Mouse (Mus musculus) MEL (cell line): ENCODE data around the gene Inpp5e. TPM values are rescaled to one million over a fixed set of nuclear protein-coding genes. Genes with fewer than 3 reads are reported as not detected.

Experiments used
- DNase-seq: peaks from one replicate; pipeline ENCODE4 v3.0.0; 2011; ENCODE audit warnings: low read depth, low spot score
- H3K27ac ChIP-seq: 2 replicates; pipeline ENCODE4 v1.5.1; 2012; ENCODE audit warnings: low read depth, mild to moderate bottlenecking, control low read depth, low read length, moderate library complexity; ENCODE audit not compliant: control insufficient read depth
- H3K27me3 ChIP-seq, 2 experiments: fragments of 150-350 bp in 1 of 2; sonication (generic) in 1 of 2; 2 replicates each; pipeline ENCODE4 v1.6.1; 2012; ENCODE audit warnings: low read length in 2 of 2, mild to moderate bottlenecking in 2 of 2, improper control_type of control experiment in 1 of 2, moderate library complexity in 1 of 2; ENCODE audit not compliant: insufficient read depth in 2 of 2, control insufficient read depth in 1 of 2
- H3K36me3 ChIP-seq, 2 experiments: 2 replicates each; pipeline ENCODE4 v1.6.1; 2012 to 2014; ENCODE audit warnings: low read length in 2 of 2, improper control_type of control experiment in 1 of 2, inconsistent platforms in 1 of 2, mild to moderate bottlenecking in 1 of 2; ENCODE audit not compliant: insufficient read depth in 2 of 2, control insufficient read depth in 1 of 2
- H3K4me1 ChIP-seq, 2 experiments: fragments of 150-350 bp in 1 of 2; sonication (generic) in 1 of 2; 2 replicates each; pipeline ENCODE4 v1.6.1; 2012; ENCODE audit warnings: low read length in 2 of 2, improper control_type of control experiment in 1 of 2, mild to moderate bottlenecking in 1 of 2; ENCODE audit not compliant: insufficient read depth in 2 of 2, control insufficient read depth in 1 of 2
- H3K4me3 ChIP-seq, 2 experiments: fragments of 150-350 bp in 1 of 2; sonication (generic) in 1 of 2; 2 replicates each; pipeline ENCODE4 v1.5.1; 2012; ENCODE audit warnings: low read depth in 2 of 2, low read length in 2 of 2, mild to moderate bottlenecking in 2 of 2, moderate library complexity in 2 of 2, control low read depth in 1 of 2, improper control_type of control experiment in 1 of 2; ENCODE audit not compliant: control insufficient read depth in 1 of 2, insufficient read depth in 1 of 2
- H3K79me2 ChIP-seq: 2 replicates; pipeline ENCODE4 v1.6.1; 2012; ENCODE audit warnings: mild to moderate bottlenecking, low read length, moderate library complexity; ENCODE audit not compliant: control insufficient read depth, poor library complexity, insufficient read depth
- H3K9ac ChIP-seq: 2 replicates; pipeline ENCODE4 v1.6.1; 2012; ENCODE audit warnings: low read depth, mild to moderate bottlenecking, control low read depth, low read length, moderate library complexity; ENCODE audit not compliant: control insufficient read depth, poor library complexity, severe bottlenecking
- H3K9me3 ChIP-seq: fragments of 150-350 bp; sonication (generic); replicated peaks from 2 replicates; pipeline ENCODE4 v1.6.1; 2012; ENCODE audit warnings: mild to moderate bottlenecking, low read length, improper control_type of control experiment, moderate library complexity; ENCODE audit not compliant: insufficient read depth
- CTCF ChIP-seq, 3 experiments: IDR thresholded peaks in 2 of 3; conservative IDR thresholded peaks in 1 of 3; 2 replicates each; pipeline ENCODE4 v1.5.1; 2011 to 2012; ENCODE audit warnings: low read length in 3 of 3, low read depth in 2 of 3, mild to moderate bottlenecking in 2 of 3, improper control_type of control experiment in 1 of 3, inconsistent platforms in 1 of 3, mixed read lengths in 1 of 3, moderate library complexity in 1 of 3; ENCODE audit not compliant: control insufficient read depth in 1 of 3, insufficient read depth in 1 of 3, poor library complexity in 1 of 3, severe bottlenecking in 1 of 3
- ELF1 ChIP-seq: IDR thresholded peaks from 2 replicates; pipeline ENCODE4 v1.6.1; 2014; ENCODE audit warnings: low read depth, mild to moderate bottlenecking, inconsistent platforms, low read length, improper control_type of control experiment, moderate library complexity
- ETS1 ChIP-seq: IDR thresholded peaks from 2 replicates; pipeline ENCODE4 v1.6.1; 2012; ENCODE audit warnings: low read depth, mild to moderate bottlenecking, inconsistent platforms, low read length, improper control_type of control experiment, moderate library complexity
- GABPA ChIP-seq: IDR thresholded peaks from 2 replicates; pipeline ENCODE4 v1.6.1; 2012; ENCODE audit warnings: low read depth, mild to moderate bottlenecking, inconsistent platforms, low read length, improper control_type of control experiment, moderate library complexity
- JUND ChIP-seq: IDR thresholded peaks from 2 replicates; pipeline ENCODE4 v1.6.1; 2011; ENCODE audit warnings: low read depth, mild to moderate bottlenecking, improper control_type of control experiment, low read length
- KAT2A ChIP-seq: conservative IDR thresholded peaks from 2 replicates; pipeline ENCODE4 v1.6.1; 2012; ENCODE audit warnings: low read depth, low read length, improper control_type of control experiment, inconsistent platforms
- MAX ChIP-seq: IDR thresholded peaks from 2 replicates; pipeline ENCODE4 v1.6.1; 2011; ENCODE audit warnings: low read length, improper control_type of control experiment
- MAZ ChIP-seq: IDR thresholded peaks from 2 replicates; pipeline ENCODE4 v1.6.1; 2012; ENCODE audit warnings: low read depth, mild to moderate bottlenecking, inconsistent platforms, low read length, improper control_type of control experiment
- MEF2A ChIP-seq: IDR thresholded peaks from 2 replicates; pipeline ENCODE4 v1.6.1; 2014; ENCODE audit warnings: low read depth, mild to moderate bottlenecking, inconsistent platforms, low read length, improper control_type of control experiment; ENCODE audit not compliant: poor library complexity, insufficient replicate concordance, severe bottlenecking; ENCODE audit errors: extremely low read depth
- MXI1 ChIP-seq: IDR thresholded peaks from 2 replicates; pipeline ENCODE4 v1.6.1; 2011; ENCODE audit warnings: mild to moderate bottlenecking, low read depth, low read length, improper control_type of control experiment
- RAD21 ChIP-seq: IDR thresholded peaks from 2 replicates; pipeline ENCODE4 v1.6.1; 2011; ENCODE audit warnings: mild to moderate bottlenecking, low read depth, low read length, improper control_type of control experiment
- SIN3A ChIP-seq: IDR thresholded peaks from 2 replicates; pipeline ENCODE4 v1.6.1; 2012; ENCODE audit warnings: low read length, improper control_type of control experiment, inconsistent platforms
- SMC3 ChIP-seq: IDR thresholded peaks from 2 replicates; pipeline ENCODE4 v1.6.1; 2011; ENCODE audit warnings: low read depth, low read length, improper control_type of control experiment
- TAL1 ChIP-seq: IDR thresholded peaks from 2 replicates; pipeline ENCODE4 v1.6.1; 2012; ENCODE audit warnings: mild to moderate bottlenecking, inconsistent platforms, low read length, moderate library complexity, mixed read lengths
- UBTF ChIP-seq: IDR thresholded peaks from 2 replicates; pipeline ENCODE4 v1.6.1; 2012; ENCODE audit warnings: low read depth, mild to moderate bottlenecking, inconsistent platforms, low read length, improper control_type of control experiment, moderate library complexity, borderline replicate concordance; ENCODE audit not compliant: insufficient read depth
- USF1 ChIP-seq: IDR thresholded peaks from 2 replicates; pipeline ENCODE4 v1.6.1; 2014; ENCODE audit warnings: low read depth, mild to moderate bottlenecking, inconsistent platforms, low read length, improper control_type of control experiment, moderate library complexity
- ZC3H11A ChIP-seq: IDR thresholded peaks from 2 replicates; pipeline ENCODE4 v1.6.1; 2012; ENCODE audit warnings: low read depth, mild to moderate bottlenecking, inconsistent platforms, low read length, improper control_type of control experiment
- ZKSCAN1 ChIP-seq: IDR thresholded peaks from 2 replicates; pipeline ENCODE4 v1.6.1; 2012; ENCODE audit warnings: low read depth, mild to moderate bottlenecking, inconsistent platforms, low read length, improper control_type of control experiment, moderate library complexity
- ZMIZ1 ChIP-seq: IDR thresholded peaks from 2 replicates; pipeline ENCODE4 v1.6.1; 2012; ENCODE audit warnings: low read depth, mild to moderate bottlenecking, inconsistent platforms, low read length, improper control_type of control experiment, moderate library complexity
- ZNF384 ChIP-seq: IDR thresholded peaks from 2 replicates; pipeline ENCODE4 v1.6.1; 2012; ENCODE audit warnings: low read depth, mild to moderate bottlenecking, inconsistent platforms, low read length, improper control_type of control experiment
- polyA plus RNA-seq, 2 experiments: library from polyadenylated mRNA; stranded (reverse) in 1 of 2; unstranded in 1 of 2; fragments of >175 nt in 1 of 2; fragments of >200 nt in 1 of 2; gene quantifications; 2 replicates each; pipeline versions ENCODE4 v1.2.1 to v1.2.4; 2012; ENCODE audit warnings: low replicate concordance in 2 of 2, low read depth in 1 of 2; ENCODE audit not compliant: insufficient read length in 2 of 2, insufficient read depth in 1 of 2, missing spikeins in 1 of 2
- total RNA-seq: library from RNA; depleted of rRNA; stranded (reverse); fragments of 300-350 nt; gene quantifications from 2 replicates; pipeline ENCODE4 v1.2.3, GENCODE M21; 2012

Gene Inpp5e
- total and polyA plus RNA-seq, 3 experiments, result 11.2 to 17.5 TPM; not detected in 1

GRCm38 (mm10) chr2:26380131-26380771, 28.8 kb downstream of the Inpp5e start, which contains the start of gene Snapc4 (continued):
- TF ChIP-seq SMC3 (no peak), KAT2A (no peak; the same call in 1 of the 2 replicates), ELF1 (peak; percentile 86)

GRCm38 (mm10) chr2:26372396-26372795, 36.6 kb downstream of the Inpp5e start:
- Histone ChIP-seq H3K79me2 (no peaks in the 10 kb centered on the region), H3K27ac (no peak overlapping the region), H3K4me3 (no peak overlapping the region), H3K9me3 (no peaks in the 10 kb centered on the region), H3K27me3 (no peaks in the 10 kb centered on the region), H3K9ac (no peak overlapping the region), H3K4me1 (no peaks in the 10 kb centered on the region), H3K36me3 (peaks cover 0 to 14% of the 10 kb centered on the region in 2 experiments; a peak in 2 of 4 replicates)
- no peak for DNase-seq
- no peak for TF ChIP-seq KAT2A
- TF ChIP-seq GABPA, result no peak
- TF ChIP-seq USF1, result no peak
- no peak for TF ChIP-seq JUND
- TF ChIP-seq SIN3A, result no peak
- TF ChIP-seq ZC3H11A, result no peak
- no peak for TF ChIP-seq ETS1
- TF ChIP-seq TAL1, result no peak
- TF ChIP-seq MAZ, result no peak
- no peak for TF ChIP-seq MXI1
- TF ChIP-seq ZKSCAN1, result no peak
- TF ChIP-seq SMC3, result no peak
- TF ChIP-seq MEF2A, result no peak

- Histone ChIP-seq H3K9ac (no peak overlapping the region), H3K79me2 (no peaks in the 10 kb centered on the region), H3K27ac (no peak overlapping the region), H3K36me3 (peaks cover 0 to 8% of the 10 kb centered on the region in 2 experiments; a peak in 2 of 4 replicates), H3K4me3 (no peak overlapping the region), H3K27me3 (no peaks in the 10 kb centered on the region), H3K9me3 (no peaks in the 10 kb centered on the region), H3K4me1 (no peaks in the 10 kb centered on the region)
- no peak for DNase-seq
- TF ChIP-seq TAL1 (no peak), RAD21 (no peak), ZC3H11A (no peak), MAX (no peak), MEF2A (no peak), UBTF (no peak), CTCF (IDR thresholded peaks at IDR 0.05 in 2 of 3, conservative IDR thresholded peaks at IDR 0.05 in 1 of 3; ENCODE audit: control insufficient read depth in 1 of 3, insufficient read depth in 1 of 3, low read depth in 2 of 3, low read length in 3 of 3, poor library complexity in 1 of 3, severe bottlenecking in 1 of 3) (no peak), ZMIZ1 (no peak), ZNF384 (no peak), SIN3A (no peak)
Measured at GRCm38 (mm10) chr2:26368572-26368971, 40.4 kb downstream of the Inpp5e start.
